Mouse (Mus musculus) hindbrain, embryonic 11.5 days (tissue): ENCODE results near the gene Nbas. TPM values are rescaled to one million over a fixed set of nuclear protein-coding genes. Genes with fewer than 3 reads are reported as not detected.
A peak's percentile ranks its signal among the peaks of the same experiment; 100 is the strongest.

ENCODE experiments used
- ATAC-seq: fragments of 200-750 bp; cut with Nextera tagmentation; 2 replicates; pipeline ENCODE4 v1.8.0; 2017; ENCODE audit warnings: mild to moderate bottlenecking, moderate TSS enrichment, moderate library complexity; ENCODE audit not compliant: low FRiP score
- DNase-seq: peaks from one replicate; pipeline ENCODE4 v3.0.0-alpha.2; 2015; ENCODE audit warnings: low spot score
- H3K27ac ChIP-seq: fragments of 300-500 bp; sonication (generic); 2 replicates; pipeline ENCODE4 v1.5.1; 2014; ENCODE audit warnings: mild to moderate bottlenecking, low read depth, low read length
- H3K27me3 ChIP-seq: fragments of 300-500 bp; sonication (generic); 2 replicates; pipeline ENCODE4 v1.6.1; 2014; ENCODE audit warnings: mild to moderate bottlenecking, low read length, moderate library complexity, mixed read lengths; ENCODE audit not compliant: control insufficient read depth, insufficient read depth
- H3K36me3 ChIP-seq: fragments of 300-500 bp; sonication (generic); 2 replicates; pipeline ENCODE4 v1.6.1; 2014; ENCODE audit warnings: mild to moderate bottlenecking, low read length, moderate library complexity, mixed read lengths; ENCODE audit not compliant: control insufficient read depth, insufficient read depth
- H3K4me1 ChIP-seq: fragments of 300-500 bp; sonication (generic); replicated peaks from 2 replicates; pipeline ENCODE4 v1.6.1; 2014; ENCODE audit warnings: low read length, mixed read lengths; ENCODE audit not compliant: control insufficient read depth, insufficient read depth
- H3K4me2 ChIP-seq: fragments of 300-500 bp; sonication (generic); replicated peaks from 2 replicates; pipeline ENCODE4 v1.6.1; 2014; ENCODE audit warnings: mild to moderate bottlenecking, low read depth, low read length
- H3K4me3 ChIP-seq: fragments of 300-500 bp; sonication (generic); 2 replicates; pipeline ENCODE4 v1.5.1; 2014; ENCODE audit warnings: low read depth, low read length
- H3K9ac ChIP-seq: fragments of 300-500 bp; sonication (generic); 2 replicates; pipeline ENCODE4 v1.6.1; 2014; ENCODE audit warnings: low read depth, low read length
- H3K9me3 ChIP-seq: fragments of 300-500 bp; sonication (generic); 2 replicates; pipeline ENCODE4 v1.6.1; 2016; ENCODE audit warnings: low read length; ENCODE audit not compliant: control insufficient read depth
- WGBS: fragments of 180-500 bp; shearing (Covaris S2); extraction: QIAGEN DNeasy Blood & Tissue Kit; methylation state at CpG from one replicate; pipeline ENCODE4 v1.1.7; 2014; 5-methylcytosine and 5-hydroxymethylcytosine counted together
- polyA plus RNA-seq: library from polyadenylated mRNA; unstranded; fragments of >200 nt; fragmentation: Nextera tagmentation; extraction: Ambion mirVana; gene quantifications from 2 replicates; pipeline ENCODE4 v1.2.1, GENCODE M21; 2014

Nbas gene
- polyA plus RNA-seq, 1 experiment from 2014 or later: 17.7 TPM

DNA sequence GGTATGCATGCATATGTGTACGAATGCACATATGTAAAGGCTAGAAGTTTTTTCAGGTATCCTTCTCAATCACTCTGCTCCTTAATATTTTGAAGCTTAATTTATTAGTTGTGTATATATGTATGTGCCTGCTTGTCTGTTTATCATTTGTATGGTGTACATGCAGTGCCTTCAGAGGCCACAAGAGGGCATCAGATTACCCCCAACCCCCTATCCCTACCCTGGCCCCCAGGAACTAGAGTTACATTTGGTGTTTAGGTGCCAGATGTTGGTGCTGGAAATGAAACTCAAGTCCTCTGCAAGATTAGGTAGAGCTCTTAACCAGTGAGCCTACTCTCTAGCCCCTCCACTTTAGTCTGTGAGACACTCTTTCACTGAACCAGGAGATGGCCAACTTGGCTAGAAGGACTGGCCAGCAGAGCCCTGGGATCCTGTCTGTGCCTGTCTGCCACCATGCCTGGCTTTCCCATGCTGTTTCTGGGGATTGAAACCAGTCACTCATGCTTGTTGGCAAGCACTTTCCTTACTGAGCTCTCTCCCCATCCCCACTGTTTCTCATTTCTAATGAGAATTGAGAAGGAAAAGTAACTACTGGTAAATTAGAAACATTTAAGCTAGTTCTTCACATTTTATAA, 263.9 kb downstream of the Nbas start:
- Histone ChIP-seq H3K27me3 (no peaks in the 10 kb centered on the region), H3K36me3 (no peaks in the 10 kb centered on the region), H3K27ac (no peak overlapping the region), H3K4me2 (no peak overlapping the region), H3K4me1 (no peaks in the 10 kb centered on the region), H3K9me3 (no peaks in the 10 kb centered on the region), H3K9ac (no peak overlapping the region), H3K4me3 (no peak overlapping the region)
- ATAC-seq: no peak
- WGBS: 83% methylated on average over 1 of the region's 1 CpGs
- DNase-seq: peak; percentile 39

DNA sequence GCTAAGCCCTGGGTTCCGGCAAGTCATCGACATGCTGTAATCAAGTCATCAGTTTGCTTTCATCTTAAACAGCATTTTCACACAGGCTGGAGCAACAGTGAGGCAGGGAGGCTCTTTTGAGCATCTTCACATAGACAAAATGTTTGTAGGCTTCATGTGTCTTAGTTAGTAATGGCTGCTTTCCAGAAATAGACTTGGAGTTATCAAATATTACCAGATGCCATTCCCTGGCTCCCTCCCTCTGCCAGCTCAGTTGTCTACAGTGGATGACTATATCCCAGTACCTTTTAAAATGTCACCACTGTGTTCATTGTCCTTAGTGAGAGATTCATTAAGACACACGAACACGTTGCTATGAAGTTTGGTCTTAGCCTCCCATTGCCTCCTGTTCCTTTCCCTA, 270.2 kb downstream of the Nbas start:
- no peak overlapping the region for H3K27ac ChIP-seq
- H3K9me3 ChIP-seq: no peaks in the 10 kb centered on the region
- no peak for ATAC-seq
- 92% methylated on average over 4 of the region's 4 CpGs for WGBS
- no peaks in the 10 kb centered on the region for H3K27me3 ChIP-seq
- no peaks in the 10 kb centered on the region for H3K36me3 ChIP-seq
- no peak overlapping the region for H3K4me2 ChIP-seq
- H3K9ac ChIP-seq: no peak overlapping the region
- H3K4me3 ChIP-seq: no peak overlapping the region
- no peaks in the 10 kb centered on the region for H3K4me1 ChIP-seq
- no peak for DNase-seq

DNA sequence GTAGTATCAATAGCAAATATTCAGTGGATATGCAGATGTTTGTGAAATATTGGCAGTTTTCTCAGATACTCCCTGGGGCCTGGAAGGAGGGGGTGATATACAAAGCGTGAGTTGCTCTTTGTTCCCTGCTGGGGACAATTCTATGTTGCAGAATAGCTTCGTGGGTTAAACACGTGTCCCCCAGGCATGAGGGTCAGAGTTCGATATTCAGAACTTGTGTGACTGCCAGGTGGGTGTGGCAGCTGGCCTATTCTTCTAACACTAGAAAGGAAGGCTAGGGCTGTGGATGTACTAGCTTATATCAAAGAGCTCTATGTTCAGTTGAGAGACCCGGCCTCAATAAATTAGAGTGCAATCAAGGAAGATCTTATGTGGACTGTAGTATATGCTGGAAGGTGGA, 274.9 kb downstream of the Nbas start:
- H3K27me3 ChIP-seq: no peaks in the 10 kb centered on the region

DNA sequence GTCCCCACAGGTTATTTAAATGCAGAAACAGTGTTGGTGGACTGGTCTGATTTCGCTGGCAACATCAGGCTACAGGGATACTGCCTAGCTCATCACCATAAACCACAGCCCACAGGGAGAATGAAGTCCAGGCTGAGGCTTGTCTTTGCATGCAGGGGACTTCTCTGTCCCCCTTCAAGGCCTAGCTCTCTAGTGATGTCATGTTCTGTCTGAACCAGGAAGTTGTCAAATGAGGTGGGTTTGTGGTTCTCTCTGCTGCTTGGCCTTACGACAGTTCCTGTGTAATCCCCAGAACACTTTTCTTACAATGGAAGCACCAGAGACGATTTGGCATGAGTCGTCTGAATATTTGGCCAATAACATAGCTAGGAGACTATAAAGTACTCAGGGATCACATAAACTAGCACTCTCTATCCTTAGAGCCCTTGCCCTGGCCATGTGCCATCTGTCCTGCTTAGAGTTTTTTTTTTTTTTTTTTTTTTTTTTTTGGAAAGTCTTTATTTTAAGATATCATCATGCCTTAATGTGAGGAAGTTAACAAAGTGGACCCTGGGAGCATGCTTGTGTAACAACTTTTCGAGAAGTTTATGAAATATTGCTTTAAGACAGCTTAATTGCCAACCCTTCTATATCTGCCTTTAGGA, 294.8 kb downstream of the Nbas start:
- Histone ChIP-seq H3K4me2 (no peak overlapping the region), H3K9ac (no peak overlapping the region), H3K4me1 (no peaks in the 10 kb centered on the region), H3K27ac (no peak overlapping the region; the same call in 1 of the 2 replicates), H3K9me3 (no peaks in the 10 kb centered on the region), H3K27me3 (no peaks in the 10 kb centered on the region), H3K4me3 (no peak overlapping the region), H3K36me3 (no peaks in the 10 kb centered on the region)
- 89% methylated on average over 5 of the region's 5 CpGs for WGBS
- no peak for ATAC-seq
- DNase-seq: no peak

More for the DNA sequence above, 274.9 kb downstream of the Nbas start:
- Histone ChIP-seq H3K4me1 (no peaks in the 10 kb centered on the region), H3K27ac (no peak overlapping the region), H3K36me3 (no peaks in the 10 kb centered on the region), H3K9me3 (no peaks in the 10 kb centered on the region), H3K9ac (no peak overlapping the region), H3K4me3 (no peak overlapping the region), H3K4me2 (no peak overlapping the region)
- no peak for DNase-seq
- ATAC-seq: no peak
- 50% methylated on average over 5 of the region's 5 CpGs for WGBS

DNA sequence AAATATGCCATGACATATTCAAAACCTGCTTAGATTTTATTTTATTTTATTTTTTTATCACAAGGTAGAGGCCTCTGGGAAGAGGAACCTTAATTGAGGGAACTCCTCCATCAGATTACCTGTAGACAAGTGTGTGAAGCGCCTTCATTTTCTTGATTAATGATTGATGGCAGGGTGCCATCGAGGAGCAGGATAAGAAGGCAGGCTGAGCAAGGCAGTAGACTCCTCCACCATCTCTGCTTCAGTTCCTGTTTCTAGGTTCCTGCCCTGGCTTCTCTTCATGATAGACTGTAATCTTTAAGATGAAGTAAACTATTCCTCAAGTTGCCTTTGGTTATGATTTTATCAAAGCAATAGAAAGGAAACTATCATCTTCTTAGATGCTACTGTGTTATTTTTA, 295.4 kb downstream of the Nbas start:
- no peaks in the 10 kb centered on the region for H3K36me3 ChIP-seq
- H3K9me3 ChIP-seq: no peaks in the 10 kb centered on the region
- ATAC-seq (no peak), DNase-seq (no peak)
- no peak overlapping the region for H3K4me3 ChIP-seq
- no peaks in the 10 kb centered on the region for H3K27me3 ChIP-seq
- no peak overlapping the region for H3K27ac ChIP-seq
- no peak overlapping the region for H3K9ac ChIP-seq
- no peak overlapping the region for H3K4me2 ChIP-seq
- H3K4me1 ChIP-seq: no peaks in the 10 kb centered on the region
- whole genome bisulfite sequencing: 93% methylated on average over 2 of the region's 2 CpGs

DNA sequence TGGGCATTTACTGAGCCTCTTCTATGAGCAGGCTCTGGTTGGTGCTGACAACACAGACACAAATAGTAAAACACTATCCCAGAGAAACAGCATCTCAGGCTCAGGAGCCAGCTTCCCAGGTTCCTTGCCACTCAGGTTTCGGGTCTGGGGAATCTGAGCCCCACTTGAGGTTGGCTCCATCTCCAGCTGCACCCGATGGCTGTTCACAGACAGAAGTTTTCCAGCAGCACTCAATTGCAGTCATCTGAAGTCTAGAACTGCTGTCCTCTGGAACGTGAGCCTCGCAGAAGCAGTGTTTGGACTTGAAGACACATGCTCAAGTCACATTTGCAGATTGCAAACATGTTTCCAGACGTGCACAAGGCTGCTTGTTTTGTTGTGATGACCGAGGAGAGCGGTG, 297.5 kb downstream of the Nbas start:
- Histone ChIP-seq H3K27ac (no peak overlapping the region), H3K9me3 (no peaks in the 10 kb centered on the region), H3K4me3 (no peak overlapping the region), H3K4me1 (no peaks in the 10 kb centered on the region), H3K36me3 (no peaks in the 10 kb centered on the region), H3K27me3 (no peaks in the 10 kb centered on the region), H3K9ac (no peak overlapping the region), H3K4me2 (no peak overlapping the region)
- WGBS: 86% methylated on average over 7 of the region's 7 CpGs
- no peak for ATAC-seq
- DNase-seq: no peak

DNA sequence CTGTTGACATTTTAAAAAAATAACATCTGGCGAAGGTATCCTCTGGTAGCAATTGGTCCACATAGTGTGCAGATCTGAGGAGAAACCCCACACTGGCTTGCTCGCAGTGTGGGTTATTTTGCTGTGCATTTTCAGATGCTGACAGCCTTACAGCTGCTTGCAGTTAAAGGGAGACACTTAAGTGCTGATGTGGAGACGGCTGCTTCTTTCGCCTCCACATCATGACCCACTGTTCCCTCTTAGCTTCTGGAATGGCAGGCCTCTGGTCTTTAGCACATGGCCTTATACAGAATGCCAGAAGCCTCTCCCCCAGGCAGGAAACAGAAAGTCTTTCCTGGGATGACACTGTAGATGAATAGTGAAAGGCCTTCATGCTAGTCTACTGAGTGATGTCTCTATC, 306.2 kb downstream of the Nbas start:
- WGBS: 81% methylated on average over 4 of the region's 4 CpGs
- Histone ChIP-seq H3K27ac (no peak overlapping the region), H3K36me3 (no peaks in the 10 kb centered on the region), H3K4me1 (no peaks in the 10 kb centered on the region), H3K9ac (no peak overlapping the region), H3K4me2 (no peak overlapping the region), H3K9me3 (no peaks in the 10 kb centered on the region), H3K27me3 (no peaks in the 10 kb centered on the region), H3K4me3 (no peak overlapping the region)
- DNase-seq (no peak), ATAC-seq (no peak)

DNA sequence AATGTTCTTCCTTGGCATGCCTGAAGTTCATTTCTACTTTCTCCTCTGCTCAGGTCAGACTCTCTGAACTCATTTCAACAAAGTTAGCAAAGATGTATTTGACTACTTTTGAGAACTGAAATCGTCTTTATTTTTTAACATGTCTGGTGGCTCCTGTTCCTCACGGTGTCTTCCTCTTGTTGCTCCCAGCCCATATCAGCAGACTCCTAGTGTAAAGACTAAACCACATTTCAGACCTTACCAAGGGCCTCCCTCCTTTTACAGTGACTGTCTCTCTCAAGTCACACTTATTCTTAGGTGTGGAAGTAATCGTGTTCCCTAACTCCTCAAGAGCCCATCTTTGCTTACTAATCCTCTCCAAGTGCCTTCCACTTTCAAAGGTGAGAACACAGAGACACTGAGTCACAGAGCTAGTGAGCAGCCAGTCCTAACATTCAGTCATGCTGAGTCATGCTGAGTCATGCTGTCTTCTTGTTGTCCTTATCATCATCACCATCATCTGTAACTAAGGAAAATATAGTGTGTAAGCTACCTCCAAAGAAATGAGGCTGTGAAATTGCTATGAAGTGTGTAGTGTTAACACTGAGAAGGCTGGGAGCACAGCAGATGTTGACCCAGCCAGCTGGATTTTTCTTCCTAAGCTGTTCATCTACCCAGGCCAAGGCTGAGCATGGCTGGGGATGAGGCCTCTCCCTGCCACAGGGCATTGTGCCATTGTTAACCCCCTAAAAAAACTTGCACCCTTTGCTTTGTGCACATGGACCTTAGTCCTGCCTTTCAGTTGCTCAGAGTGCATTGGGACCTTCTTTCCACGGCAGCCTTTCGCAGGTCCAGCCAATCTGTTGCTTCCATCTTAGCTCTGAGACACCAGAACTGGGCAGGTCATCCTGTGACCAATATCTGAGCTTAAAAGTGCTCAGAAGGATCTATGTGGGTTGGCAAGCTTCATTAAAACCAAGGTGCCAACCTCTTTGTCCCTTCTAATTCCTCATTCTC, 307.0 kb downstream of the Nbas start:
- Histone ChIP-seq H3K4me1 (no peaks in the 10 kb centered on the region), H3K4me3 (no peak overlapping the region), H3K36me3 (no peaks in the 10 kb centered on the region), H3K27ac (no peak overlapping the region), H3K9me3 (no peaks in the 10 kb centered on the region), H3K27me3 (no peaks in the 10 kb centered on the region), H3K4me2 (no peak overlapping the region), H3K9ac (no peak overlapping the region)
- DNase-seq: no peak
- 92% methylated on average over 5 of the region's 5 CpGs for whole genome bisulfite sequencing
- no peak for ATAC-seq
